Mouse (Mus musculus): Measurements from ENCODE around the gene Tmod3. TPM values are rescaled to one million over a fixed set of nuclear protein-coding genes. Genes with fewer than 3 reads are reported as not detected.

Tmod3 gene
- polyA plus RNA-seq, 1 experiment, result 69.3 TPM

DNA sequence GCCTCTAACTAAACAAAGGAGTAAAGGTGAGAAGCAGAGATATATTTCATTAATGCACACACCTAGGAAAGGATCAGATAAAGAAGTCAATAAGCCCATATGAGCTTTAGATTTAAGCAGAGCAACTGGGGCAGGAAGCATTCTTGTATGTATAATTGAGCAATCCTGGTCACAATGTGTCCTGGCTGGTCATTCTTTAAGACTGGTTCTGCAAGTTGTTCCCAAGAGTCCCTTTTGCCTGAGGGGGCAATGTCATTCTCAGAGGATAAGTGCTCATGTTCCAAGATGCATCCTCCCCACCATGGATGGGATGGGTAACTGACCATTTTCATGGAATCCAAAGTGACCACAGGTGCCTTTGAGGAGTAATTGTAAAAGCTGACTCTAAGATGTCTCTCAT lies 896 bp upstream of the Tmod3 start:
- TF ChIP-seq EP300 (IDR thresholded peaks at IDR 0.05; ENCODE audit: insufficient read depth, low read depth, low read length) (no peak), POLR2A (IDR thresholded peaks at IDR 0.05; ENCODE audit: insufficient read depth, low read length) (no peak), CTCF (IDR thresholded peaks at IDR 0.05; ENCODE audit: low read depth, low read length) (no peak)
- H3K4me1 ChIP-seq (ENCODE audit: control insufficient read depth, insufficient read depth, low read length), result no peaks in the 10 kb centered on the region
- H3K36me3 ChIP-seq (ENCODE audit: control insufficient read depth, insufficient read depth, low read length, poor library complexity, severe bottlenecking), result no peaks in the 10 kb centered on the region
- H3K9me3 ChIP-seq (replicated peaks; ENCODE audit: control insufficient read depth, insufficient read depth, low read length, poor library complexity, severe bottlenecking), result no peaks in the 10 kb centered on the region
- H3K9ac ChIP-seq (ENCODE audit: low read depth, poor library complexity, severe bottlenecking), result no peak overlapping the region
- no peaks in the 10 kb centered on the region for H3K27me3 ChIP-seq (ENCODE audit: control insufficient read depth, insufficient read depth, low read length, poor library complexity, severe bottlenecking)
- no peak overlapping the region for H3K27ac ChIP-seq (ENCODE audit: insufficient read depth, low read length)
- no peak overlapping the region for H3K4me3 ChIP-seq (ENCODE audit: low read depth, low read length)

DNA sequence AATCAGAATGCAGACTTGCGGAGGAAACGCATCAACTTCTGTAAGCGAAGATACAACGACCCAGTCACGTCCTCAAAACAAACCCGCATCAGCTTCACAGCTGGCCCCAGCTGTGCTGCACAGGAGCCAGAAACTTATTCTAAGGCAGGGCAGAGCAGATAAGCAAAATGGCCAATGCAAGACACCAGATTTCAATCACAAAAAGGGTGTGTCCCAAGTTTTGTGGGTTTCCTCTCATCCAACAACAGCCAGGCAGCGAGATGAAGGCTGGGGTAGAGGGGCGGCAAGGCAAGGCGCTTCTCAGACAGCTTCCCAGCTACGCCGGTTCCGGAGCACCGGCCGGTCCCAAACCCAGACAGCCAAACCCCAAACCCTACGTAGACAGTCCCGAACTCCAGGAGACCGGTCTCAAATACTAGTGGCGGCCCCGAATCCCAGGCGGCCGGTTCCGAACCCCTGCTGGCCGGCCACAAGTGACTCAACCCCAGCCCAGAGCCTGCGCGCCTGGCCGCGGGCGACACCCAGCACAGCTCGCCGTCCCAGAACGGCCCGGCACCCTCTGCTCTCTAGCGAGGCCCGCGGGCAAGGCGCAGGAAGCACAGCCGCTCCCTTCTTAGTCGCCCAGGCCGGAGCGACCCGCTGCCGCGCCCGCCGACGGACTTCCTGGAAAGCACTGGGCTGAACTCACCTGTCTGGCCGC lies 495 bp downstream of the Tmod3 start:
- TF ChIP-seq POLR2A (IDR thresholded peaks at IDR 0.05; ENCODE audit: insufficient read depth, low read length), result no peak
- TF ChIP-seq CTCF (IDR thresholded peaks at IDR 0.05; ENCODE audit: low read depth, low read length), result no peak
- no peak for TF ChIP-seq EP300 (IDR thresholded peaks at IDR 0.05; ENCODE audit: insufficient read depth, low read depth, low read length)
- H3K9ac ChIP-seq (ENCODE audit: low read depth, poor library complexity, severe bottlenecking), result peak overlapping the region; percentile 70
- no peaks in the 10 kb centered on the region for H3K36me3 ChIP-seq (ENCODE audit: control insufficient read depth, insufficient read depth, low read length, poor library complexity, severe bottlenecking)
- no peaks in the 10 kb centered on the region for H3K9me3 ChIP-seq (replicated peaks; ENCODE audit: control insufficient read depth, insufficient read depth, low read length, poor library complexity, severe bottlenecking)
- peak overlapping the region; percentile 67 for H3K4me3 ChIP-seq (ENCODE audit: low read depth, low read length)
- no peaks in the 10 kb centered on the region for H3K27me3 ChIP-seq (ENCODE audit: control insufficient read depth, insufficient read depth, low read length, poor library complexity, severe bottlenecking)
- H3K4me1 ChIP-seq (ENCODE audit: control insufficient read depth, insufficient read depth, low read length), result no peaks in the 10 kb centered on the region
- H3K27ac ChIP-seq (ENCODE audit: insufficient read depth, low read length), result no peak overlapping the region

DNA sequence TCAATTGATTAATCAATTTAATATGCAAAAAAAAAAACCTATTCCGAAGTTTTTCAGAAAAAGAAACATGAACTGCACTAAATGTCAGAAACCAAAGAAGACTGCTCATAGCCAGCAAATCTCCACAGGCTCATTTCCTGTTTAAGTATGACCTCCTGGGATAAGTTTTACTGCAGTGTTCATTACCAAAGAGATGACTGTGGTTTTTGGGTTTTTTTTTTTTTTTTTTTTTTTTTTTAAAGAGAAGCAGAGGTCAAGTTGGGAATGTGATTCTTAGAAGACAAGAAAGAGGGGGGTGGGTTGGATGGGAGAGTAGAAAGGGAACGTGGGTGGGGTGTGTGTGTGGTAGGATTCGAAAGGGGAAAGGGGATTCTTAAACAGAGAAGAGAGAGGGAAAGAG lies 1.1 kb downstream of the Tmod3 start:
- TF ChIP-seq POLR2A (IDR thresholded peaks at IDR 0.05; ENCODE audit: insufficient read depth, low read length), result no peak
- TF ChIP-seq EP300 (IDR thresholded peaks at IDR 0.05; ENCODE audit: insufficient read depth, low read depth, low read length), result no peak
- TF ChIP-seq CTCF (IDR thresholded peaks at IDR 0.05; ENCODE audit: low read depth, low read length), result no peak
- no peaks in the 10 kb centered on the region for H3K27me3 ChIP-seq (ENCODE audit: control insufficient read depth, insufficient read depth, low read length, poor library complexity, severe bottlenecking)
- H3K36me3 ChIP-seq (ENCODE audit: control insufficient read depth, insufficient read depth, low read length, poor library complexity, severe bottlenecking), result no peaks in the 10 kb centered on the region
- peak overlapping the region; percentile 67 for H3K4me3 ChIP-seq (ENCODE audit: low read depth, low read length)
- no peaks in the 10 kb centered on the region for H3K4me1 ChIP-seq (ENCODE audit: control insufficient read depth, insufficient read depth, low read length)
- peak overlapping the region; percentile 70; the same call in 1 of the 2 replicates for H3K9ac ChIP-seq (ENCODE audit: low read depth, poor library complexity, severe bottlenecking)
- H3K9me3 ChIP-seq (replicated peaks; ENCODE audit: control insufficient read depth, insufficient read depth, low read length, poor library complexity, severe bottlenecking), result no peaks in the 10 kb centered on the region
- no peak overlapping the region for H3K27ac ChIP-seq (ENCODE audit: insufficient read depth, low read length)

DNA sequence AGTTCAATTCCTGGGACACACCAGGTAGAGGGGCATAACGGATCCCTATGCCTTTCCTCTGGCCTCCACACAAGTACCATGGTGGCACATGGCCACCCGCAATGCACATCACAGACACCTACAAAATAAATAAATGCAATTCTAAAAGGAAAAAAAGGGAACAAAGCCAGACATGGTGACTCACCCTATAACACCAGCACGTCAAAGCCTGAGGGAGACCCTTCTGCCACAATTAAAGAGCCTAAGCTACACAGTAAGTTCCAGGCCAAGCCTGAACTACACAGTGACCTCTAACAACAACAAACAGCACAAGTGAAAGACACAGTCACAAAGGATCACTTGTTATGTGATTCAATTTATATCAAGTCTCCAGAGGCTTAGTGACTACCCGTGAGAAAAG lies 5.7 kb downstream of the Tmod3 start:
- peaks cover 2% of the 10 kb centered on the region for H3K4me1 ChIP-seq (ENCODE audit: control insufficient read depth, insufficient read depth, low read length)
- H3K4me3 ChIP-seq (ENCODE audit: low read depth, low read length), result no peak overlapping the region
- no peaks in the 10 kb centered on the region for H3K36me3 ChIP-seq (ENCODE audit: control insufficient read depth, insufficient read depth, low read length, poor library complexity, severe bottlenecking)
- TF ChIP-seq POLR2A (IDR thresholded peaks at IDR 0.05; ENCODE audit: insufficient read depth, low read length) (no peak), CTCF (IDR thresholded peaks at IDR 0.05; ENCODE audit: low read depth, low read length) (no peak), EP300 (IDR thresholded peaks at IDR 0.05; ENCODE audit: insufficient read depth, low read depth, low read length) (no peak)
- H3K9me3 ChIP-seq (replicated peaks; ENCODE audit: control insufficient read depth, insufficient read depth, low read length, poor library complexity, severe bottlenecking), result no peaks in the 10 kb centered on the region
- no peak overlapping the region for H3K9ac ChIP-seq (ENCODE audit: low read depth, poor library complexity, severe bottlenecking)
- H3K27ac ChIP-seq (ENCODE audit: insufficient read depth, low read length), result no peak overlapping the region
- no peaks in the 10 kb centered on the region for H3K27me3 ChIP-seq (ENCODE audit: control insufficient read depth, insufficient read depth, low read length, poor library complexity, severe bottlenecking)

DNA sequence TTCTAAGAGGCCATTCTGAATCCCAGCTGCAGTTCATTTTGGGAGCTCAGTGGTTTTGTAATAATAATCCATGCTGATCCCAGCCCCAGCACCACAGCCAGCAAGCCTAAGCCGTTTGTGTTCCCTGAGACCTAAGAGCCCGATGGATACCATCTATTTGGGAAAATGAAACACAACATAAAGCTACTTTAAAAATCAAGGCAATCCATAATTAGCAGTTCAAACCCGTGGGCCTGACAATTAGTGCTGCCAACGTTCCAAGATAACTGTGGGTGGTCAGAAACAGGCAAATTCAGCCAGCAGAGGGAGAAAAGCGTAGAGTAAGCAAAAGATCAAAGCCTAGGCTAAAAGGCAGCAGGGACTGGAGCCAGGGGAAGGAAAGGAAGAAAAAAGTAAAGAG lies 8.1 kb downstream of the Tmod3 start:
- Histone ChIP-seq H3K9ac (ENCODE audit: low read depth, poor library complexity, severe bottlenecking) (no peak overlapping the region), H3K27ac (ENCODE audit: insufficient read depth, low read length) (no peak overlapping the region)
- TF ChIP-seq EP300 (IDR thresholded peaks at IDR 0.05; ENCODE audit: insufficient read depth, low read depth, low read length) (no peak), POLR2A (IDR thresholded peaks at IDR 0.05; ENCODE audit: insufficient read depth, low read length) (no peak), CTCF (IDR thresholded peaks at IDR 0.05; ENCODE audit: low read depth, low read length) (no peak)

DNA sequence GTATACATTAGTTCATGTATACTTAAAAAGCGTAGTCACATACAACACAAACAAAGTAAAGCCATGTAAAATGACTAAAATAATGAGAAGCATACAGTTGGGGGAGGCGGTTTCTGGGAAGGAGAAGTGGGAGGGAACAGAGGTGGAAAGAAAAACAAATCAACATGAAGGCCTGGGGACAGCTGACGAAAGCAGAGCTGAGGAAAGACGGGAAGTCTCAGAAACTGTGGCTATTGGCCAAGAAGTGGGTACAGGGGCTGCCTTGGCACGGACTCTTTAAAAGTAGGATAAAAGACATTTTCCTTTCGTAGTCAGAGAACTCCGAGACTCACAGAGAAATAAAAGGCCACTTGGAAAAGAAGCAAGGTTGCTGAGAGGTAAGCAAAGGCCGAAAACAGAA lies 10.4 kb downstream of the Tmod3 start:
- Histone ChIP-seq H3K4me3 (ENCODE audit: low read depth, low read length) (no peak overlapping the region), H3K4me1 (ENCODE audit: control insufficient read depth, insufficient read depth, low read length) (peaks cover 2% of the 10 kb centered on the region), H3K27me3 (ENCODE audit: control insufficient read depth, insufficient read depth, low read length, poor library complexity, severe bottlenecking) (no peaks in the 10 kb centered on the region), H3K27ac (ENCODE audit: insufficient read depth, low read length) (no peak overlapping the region), H3K36me3 (ENCODE audit: control insufficient read depth, insufficient read depth, low read length, poor library complexity, severe bottlenecking) (no peaks in the 10 kb centered on the region), H3K9ac (ENCODE audit: low read depth, poor library complexity, severe bottlenecking) (no peak overlapping the region), H3K9me3 (replicated peaks; ENCODE audit: control insufficient read depth, insufficient read depth, low read length, poor library complexity, severe bottlenecking) (no peaks in the 10 kb centered on the region)
- no peak for TF ChIP-seq EP300 (IDR thresholded peaks at IDR 0.05; ENCODE audit: insufficient read depth, low read depth, low read length)
- no peak for TF ChIP-seq CTCF (IDR thresholded peaks at IDR 0.05; ENCODE audit: low read depth, low read length)
- TF ChIP-seq POLR2A (IDR thresholded peaks at IDR 0.05; ENCODE audit: insufficient read depth, low read length), result no peak

More for the DNA sequence above, 8.1 kb downstream of the Tmod3 start:
- no peak overlapping the region for H3K4me3 ChIP-seq (ENCODE audit: low read depth, low read length)
- H3K9me3 ChIP-seq (replicated peaks; ENCODE audit: control insufficient read depth, insufficient read depth, low read length, poor library complexity, severe bottlenecking), result no peaks in the 10 kb centered on the region
- peaks cover 2% of the 10 kb centered on the region for H3K4me1 ChIP-seq (ENCODE audit: control insufficient read depth, insufficient read depth, low read length)
- H3K27me3 ChIP-seq (ENCODE audit: control insufficient read depth, insufficient read depth, low read length, poor library complexity, severe bottlenecking), result no peaks in the 10 kb centered on the region
- H3K36me3 ChIP-seq (ENCODE audit: control insufficient read depth, insufficient read depth, low read length, poor library complexity, severe bottlenecking), result no peaks in the 10 kb centered on the region
